Mouse (Mus musculus): Measurements from ENCODE around the gene Spaar. TPM values are rescaled to one million over a fixed set of nuclear protein-coding genes. Genes with fewer than 3 reads are reported as not detected.

Spaar gene
- polyA plus RNA-seq, 1 experiment from 2014 or later = 0.23 TPM

DNA sequence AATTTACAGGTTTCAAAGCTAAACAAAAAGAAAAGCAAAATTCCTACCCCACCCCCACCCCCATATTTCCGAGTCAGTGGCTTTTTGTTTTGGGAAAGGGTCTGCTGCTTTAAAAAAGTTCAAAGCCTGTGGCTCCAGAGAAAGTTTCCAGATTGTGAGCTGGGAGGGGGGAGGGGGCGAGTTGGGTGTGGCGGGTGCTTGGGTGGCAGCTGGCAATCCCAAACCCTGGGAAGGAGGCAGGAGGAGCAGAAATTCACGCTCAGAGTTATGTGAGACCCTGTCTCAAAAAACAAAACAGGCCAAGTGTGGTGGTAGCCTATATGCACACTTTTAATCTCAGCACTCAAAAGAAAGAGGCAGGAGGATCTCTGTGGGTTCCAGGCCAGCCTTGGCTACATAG lies 12.8 kb downstream of the Spaar start:
- H3K27ac ChIP-seq (replicated peaks in 1 of 2; ENCODE audit: control insufficient read depth in 1 of 2, insufficient read depth in 1 of 2, low read depth in 2 of 2, low read length in 2 of 2) = no peak overlapping the region
- no peaks in the 10 kb centered on the region for H3K27me3 ChIP-seq (ENCODE audit: control insufficient read depth, insufficient read depth, low read length)
- no peak overlapping the region for H3K4me2 ChIP-seq (ENCODE audit: low read length)
- H3K9me3 ChIP-seq (ENCODE audit: control insufficient read depth, low read length) = no peaks in the 10 kb centered on the region
- no peaks in the 10 kb centered on the region for H3K36me3 ChIP-seq (ENCODE audit: control insufficient read depth, insufficient read depth, low read length)
- H3K4me1 ChIP-seq (ENCODE audit: control insufficient read depth in 2 of 2, insufficient read depth in 2 of 2, low read length in 2 of 2) = no peaks in the 10 kb centered on the region
- no peak for ATAC-seq (ENCODE audit: insufficient number of reproducible peaks, insufficient read depth, low FRiP score, low read depth)
- no peak overlapping the region for H3K9ac ChIP-seq (ENCODE audit: low read length)
- no peak overlapping the region for H3K4me3 ChIP-seq (ENCODE audit: control insufficient read depth in 1 of 2, insufficient read depth in 1 of 2, low read depth in 1 of 2, low read length in 2 of 2)
- WGBS = 34% methylated on average over 4 of the region's 4 CpGs

GRCm38 (mm10) chr4:43743099-43743498 lies 13.3 kb downstream of the Spaar start:
- Histone ChIP-seq H3K9ac (ENCODE audit: low read length) (no peak overlapping the region), H3K36me3 (ENCODE audit: control insufficient read depth, insufficient read depth, low read length) (no peaks in the 10 kb centered on the region), H3K27ac (replicated peaks in 1 of 2; ENCODE audit: control insufficient read depth in 1 of 2, insufficient read depth in 1 of 2, low read depth in 2 of 2, low read length in 2 of 2) (no peak overlapping the region), H3K27me3 (ENCODE audit: control insufficient read depth, insufficient read depth, low read length) (no peaks in the 10 kb centered on the region), H3K4me2 (ENCODE audit: low read length) (no peak overlapping the region), H3K4me1 (ENCODE audit: control insufficient read depth in 2 of 2, insufficient read depth in 2 of 2, low read length in 2 of 2) (no peaks in the 10 kb centered on the region), H3K9me3 (ENCODE audit: control insufficient read depth, low read length) (no peaks in the 10 kb centered on the region), H3K4me3 (ENCODE audit: control insufficient read depth in 1 of 2, insufficient read depth in 1 of 2, low read depth in 1 of 2, low read length in 2 of 2) (no peak overlapping the region)
- 7% methylated on average over 1 of the region's 1 CpGs for WGBS
- no peak for ATAC-seq (ENCODE audit: insufficient number of reproducible peaks, insufficient read depth, low FRiP score, low read depth)

GRCm38 (mm10) chr4:43745187-43745586 lies 15.4 kb downstream of the Spaar start:
- Histone ChIP-seq H3K27me3 (ENCODE audit: control insufficient read depth, insufficient read depth, low read length) (no peaks in the 10 kb centered on the region), H3K4me3 (ENCODE audit: control insufficient read depth in 1 of 2, insufficient read depth in 1 of 2, low read depth in 1 of 2, low read length in 2 of 2) (no peak overlapping the region), H3K4me2 (ENCODE audit: low read length) (no peak overlapping the region), H3K36me3 (ENCODE audit: control insufficient read depth, insufficient read depth, low read length) (no peaks in the 10 kb centered on the region), H3K4me1 (ENCODE audit: control insufficient read depth in 2 of 2, insufficient read depth in 2 of 2, low read length in 2 of 2) (no peaks in the 10 kb centered on the region), H3K9ac (ENCODE audit: low read length) (no peak overlapping the region), H3K27ac (replicated peaks in 1 of 2; ENCODE audit: control insufficient read depth in 1 of 2, insufficient read depth in 1 of 2, low read depth in 2 of 2, low read length in 2 of 2) (no peak overlapping the region), H3K9me3 (ENCODE audit: control insufficient read depth, low read length) (peaks cover 3% of the 10 kb centered on the region; the same call in 1 of the 2 replicates)
- WGBS = 11% methylated on average over 6 of the region's 6 CpGs
- ATAC-seq (ENCODE audit: insufficient number of reproducible peaks, insufficient read depth, low FRiP score, low read depth) = no peak

DNA sequence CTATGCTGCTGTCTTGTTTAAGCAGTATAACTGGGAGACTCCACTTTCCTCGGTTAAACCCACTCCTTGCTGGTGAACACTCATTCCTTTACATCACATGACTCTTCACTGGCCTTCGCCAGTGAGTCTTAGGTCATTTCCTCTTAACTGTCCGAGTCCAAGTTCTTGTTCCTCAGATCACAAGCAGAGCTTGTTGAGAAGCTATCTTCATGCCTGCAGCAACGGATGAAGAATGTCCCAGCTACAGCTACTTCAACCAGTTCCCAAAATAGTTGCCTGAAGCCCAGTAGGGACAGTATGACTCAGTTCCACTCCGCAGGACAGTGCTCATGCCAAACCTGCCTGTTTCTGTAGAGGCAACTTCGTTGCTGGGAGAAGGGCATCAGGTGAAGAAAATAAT lies 27.4 kb downstream of the Spaar start:
- Histone ChIP-seq H3K9me3 (ENCODE audit: control insufficient read depth, low read length) (no peaks in the 10 kb centered on the region), H3K27me3 (ENCODE audit: control insufficient read depth, insufficient read depth, low read length) (no peaks in the 10 kb centered on the region), H3K4me3 (ENCODE audit: control insufficient read depth in 1 of 2, insufficient read depth in 1 of 2, low read depth in 1 of 2, low read length in 2 of 2) (no peak overlapping the region), H3K36me3 (ENCODE audit: control insufficient read depth, insufficient read depth, low read length) (no peaks in the 10 kb centered on the region), H3K27ac (replicated peaks in 1 of 2; ENCODE audit: control insufficient read depth in 1 of 2, insufficient read depth in 1 of 2, low read depth in 2 of 2, low read length in 2 of 2) (peak overlapping the region; percentile 50 to 60), H3K9ac (ENCODE audit: low read length) (0 out of 2 replicates have a peak overlapping the region, but pooled peaks have one; percentile 11), H3K4me1 (ENCODE audit: control insufficient read depth in 2 of 2, insufficient read depth in 2 of 2, low read length in 2 of 2) (peaks cover 10 to 12% of the 10 kb centered on the region in 2 experiments), H3K4me2 (ENCODE audit: low read length) (no peak overlapping the region)
- WGBS = 16% methylated on average over 6 of the region's 6 CpGs
- peak; percentile 35; the same call in 1 of the 2 replicates for ATAC-seq (ENCODE audit: insufficient number of reproducible peaks, insufficient read depth, low FRiP score, low read depth)

DNA sequence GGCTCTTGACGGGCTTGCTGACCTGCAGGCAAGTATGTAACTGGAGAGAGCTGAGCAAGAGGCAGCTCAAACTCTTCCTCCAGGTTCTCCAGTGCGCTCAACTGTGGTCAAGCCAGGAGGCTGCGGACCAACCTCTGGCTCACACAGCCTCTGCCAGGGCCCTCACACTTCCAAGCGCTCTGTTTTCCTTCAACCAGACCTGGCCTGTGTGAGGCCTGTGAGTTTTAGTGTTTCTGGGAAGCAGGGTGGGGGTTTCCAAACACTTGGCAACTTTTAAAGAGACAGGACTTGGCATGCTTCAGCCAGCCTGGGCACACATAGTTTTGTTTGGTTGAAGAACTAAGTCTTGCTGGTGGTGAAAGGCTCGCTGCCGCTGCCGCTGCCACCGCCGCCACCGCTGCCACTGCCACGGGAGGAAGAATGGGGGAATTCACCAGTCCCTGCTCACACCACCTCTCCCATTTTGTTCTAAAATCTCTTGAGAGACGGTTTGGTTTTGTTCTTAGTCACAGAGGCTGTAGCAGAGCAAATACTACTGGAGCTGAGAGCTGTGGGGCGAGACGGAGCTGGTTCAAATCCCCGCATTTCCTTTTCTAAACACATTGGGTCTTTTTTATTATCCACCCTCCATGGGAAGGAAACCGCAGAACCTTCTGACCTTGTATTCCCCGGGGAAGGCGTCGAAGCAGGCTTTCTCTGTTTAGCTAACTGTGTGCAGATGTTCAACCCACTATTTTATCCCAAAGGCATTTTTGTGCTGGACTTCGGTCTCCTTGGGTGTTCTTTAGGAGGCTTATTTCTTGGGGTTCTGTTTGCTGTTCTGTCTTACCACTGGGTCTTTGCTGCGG lies 30.0 kb downstream of the Spaar start:
- no peak for ATAC-seq (ENCODE audit: insufficient number of reproducible peaks, insufficient read depth, low FRiP score, low read depth)
- WGBS = 74% methylated on average over 21 of the region's 21 CpGs
- H3K4me1 ChIP-seq (ENCODE audit: control insufficient read depth in 2 of 2, insufficient read depth in 2 of 2, low read length in 2 of 2) = peaks cover 10 to 12% of the 10 kb centered on the region in 2 experiments
- H3K4me2 ChIP-seq (ENCODE audit: low read length) = no peak overlapping the region
- no peak overlapping the region for H3K9ac ChIP-seq (ENCODE audit: low read length)
- H3K36me3 ChIP-seq (ENCODE audit: control insufficient read depth, insufficient read depth, low read length) = no peaks in the 10 kb centered on the region
- H3K9me3 ChIP-seq (ENCODE audit: control insufficient read depth, low read length) = no peaks in the 10 kb centered on the region
- no peak overlapping the region for H3K4me3 ChIP-seq (ENCODE audit: control insufficient read depth in 1 of 2, insufficient read depth in 1 of 2, low read depth in 1 of 2, low read length in 2 of 2)
- H3K27ac ChIP-seq (replicated peaks in 1 of 2; ENCODE audit: control insufficient read depth in 1 of 2, insufficient read depth in 1 of 2, low read depth in 2 of 2, low read length in 2 of 2) = no peak overlapping the region
- H3K27me3 ChIP-seq (ENCODE audit: control insufficient read depth, insufficient read depth, low read length) = no peaks in the 10 kb centered on the region

GRCm38 (mm10) chr4:43760460-43760859 lies 30.6 kb downstream of the Spaar start:
- no peaks in the 10 kb centered on the region for H3K36me3 ChIP-seq (ENCODE audit: control insufficient read depth, insufficient read depth, low read length)
- ATAC-seq (ENCODE audit: insufficient number of reproducible peaks, insufficient read depth, low FRiP score, low read depth) = no peak
- WGBS = 72% methylated on average over 10 of the region's 10 CpGs
- peaks cover 10 to 12% of the 10 kb centered on the region in 2 experiments for H3K4me1 ChIP-seq (ENCODE audit: control insufficient read depth in 2 of 2, insufficient read depth in 2 of 2, low read length in 2 of 2)
- H3K4me3 ChIP-seq (ENCODE audit: control insufficient read depth in 1 of 2, insufficient read depth in 1 of 2, low read depth in 1 of 2, low read length in 2 of 2) = no peak overlapping the region
- no peak overlapping the region for H3K4me2 ChIP-seq (ENCODE audit: low read length)
- H3K9ac ChIP-seq (ENCODE audit: low read length) = no peak overlapping the region
- H3K9me3 ChIP-seq (ENCODE audit: control insufficient read depth, low read length) = no peaks in the 10 kb centered on the region
- H3K27ac ChIP-seq (replicated peaks in 1 of 2; ENCODE audit: control insufficient read depth in 1 of 2, insufficient read depth in 1 of 2, low read depth in 2 of 2, low read length in 2 of 2) = no peak overlapping the region
- H3K27me3 ChIP-seq (ENCODE audit: control insufficient read depth, insufficient read depth, low read length) = no peaks in the 10 kb centered on the region

- Histone ChIP-seq H3K9me3 (ENCODE audit: control insufficient read depth, low read length) (no peaks in the 10 kb centered on the region), H3K9ac (ENCODE audit: low read length) (no peak overlapping the region), H3K36me3 (ENCODE audit: control insufficient read depth, insufficient read depth, low read length) (no peaks in the 10 kb centered on the region), H3K27ac (replicated peaks in 1 of 2; ENCODE audit: control insufficient read depth in 1 of 2, insufficient read depth in 1 of 2, low read depth in 2 of 2, low read length in 2 of 2) (no peak overlapping the region), H3K4me3 (ENCODE audit: control insufficient read depth in 1 of 2, insufficient read depth in 1 of 2, low read depth in 1 of 2, low read length in 2 of 2) (no peak overlapping the region), H3K4me1 (ENCODE audit: control insufficient read depth in 2 of 2, insufficient read depth in 2 of 2, low read length in 2 of 2) (peaks cover 10 to 12% of the 10 kb centered on the region in 2 experiments), H3K27me3 (ENCODE audit: control insufficient read depth, insufficient read depth, low read length) (no peaks in the 10 kb centered on the region), H3K4me2 (ENCODE audit: low read length) (no peak overlapping the region)
- no peak for ATAC-seq (ENCODE audit: insufficient number of reproducible peaks, insufficient read depth, low FRiP score, low read depth)
- WGBS = 79% methylated on average over 2 of the region's 2 CpGs
These were observed 31.5 kb downstream of the Spaar start for GRCm38 (mm10) chr4:43761336-43761735.
